Mouse (Mus musculus) stomach, embryonic 15.5 days (tissue): ENCODE results near the gene Vps25. TPM values are rescaled to one million over a fixed set of nuclear protein-coding genes. Genes with fewer than 3 reads are reported as not detected.

Experiments
- ATAC-seq: fragments of 200-750 bp; cut with Nextera tagmentation; 2 replicates; pipeline ENCODE4 v1.8.0; 2017; ENCODE audit warnings: low read depth, moderate number of reproducible peaks, moderate TSS enrichment; ENCODE audit not compliant: insufficient read depth, low FRiP score
- H3K27ac ChIP-seq: fragments of 300-500 bp; sonication (generic); 2 replicates; pipeline ENCODE4 v1.5.1; 2015; ENCODE audit warnings: mild to moderate bottlenecking, inconsistent platforms
- H3K27me3 ChIP-seq: fragments of 300-500 bp; sonication (generic); replicated peaks from 2 replicates; pipeline ENCODE4 v1.6.1; 2015; ENCODE audit warnings: inconsistent platforms
- H3K36me3 ChIP-seq: fragments of 300-500 bp; sonication (generic); 2 replicates; pipeline ENCODE4 v1.6.1; 2015; ENCODE audit warnings: inconsistent platforms
- H3K4me1 ChIP-seq: fragments of 300-500 bp; sonication (generic); 2 replicates; pipeline ENCODE4 v1.6.1; 2015; ENCODE audit warnings: inconsistent platforms
- H3K4me2 ChIP-seq: fragments of 300-500 bp; sonication (generic); 2 replicates; pipeline ENCODE4 v1.6.1; 2015; ENCODE audit warnings: mild to moderate bottlenecking, inconsistent platforms
- H3K4me3 ChIP-seq: fragments of 300-500 bp; sonication (generic); replicated peaks from 2 replicates; pipeline ENCODE4 v1.5.1; 2015; ENCODE audit warnings: inconsistent platforms
- H3K9ac ChIP-seq: fragments of 300-500 bp; sonication (generic); 2 replicates; pipeline ENCODE4 v1.6.1; 2015; ENCODE audit warnings: inconsistent platforms
- H3K9me3 ChIP-seq: fragments of 300-500 bp; sonication (generic); 2 replicates; pipeline ENCODE4 v1.6.1; 2016; ENCODE audit warnings: inconsistent platforms
- WGBS: fragments of 180-500 bp; shearing (Covaris S2); methylation state at CpG from one replicate; pipeline ENCODE4 v1.1.7; 2015; 5-methylcytosine and 5-hydroxymethylcytosine counted together
- polyA plus RNA-seq: library from polyadenylated mRNA; unstranded; fragments of >200 nt; fragmentation: Nextera tagmentation; extraction: Ambion mirVana; gene quantifications from 2 replicates; pipeline ENCODE4 v1.2.1, GENCODE M21; 2015

Vps25 gene
- polyA plus RNA-seq, 1 experiment from 2014 or later, result 131 TPM

DNA sequence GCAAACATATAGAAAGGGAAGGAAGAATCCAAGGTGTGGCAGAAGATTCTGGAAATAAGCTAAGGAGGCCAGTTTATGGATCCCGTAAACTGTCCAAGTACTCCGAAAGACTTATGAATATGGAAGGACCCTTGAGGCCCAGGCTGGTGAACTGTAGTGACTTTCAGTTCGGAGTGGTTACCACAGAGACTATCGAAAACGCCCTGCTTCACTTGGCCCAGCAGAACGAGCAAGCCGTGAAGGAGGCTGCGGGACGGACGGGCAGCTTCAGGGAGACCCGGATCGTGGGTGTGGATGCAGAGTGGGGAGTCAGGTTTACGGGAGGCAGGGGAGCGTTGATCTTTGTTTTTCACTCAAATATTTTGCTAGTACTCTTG, 25.7 kb downstream of the Vps25 start:
- no peak overlapping the region for H3K9ac ChIP-seq
- WGBS, result 53% methylated on average over 14 of the region's 14 CpGs

DNA sequence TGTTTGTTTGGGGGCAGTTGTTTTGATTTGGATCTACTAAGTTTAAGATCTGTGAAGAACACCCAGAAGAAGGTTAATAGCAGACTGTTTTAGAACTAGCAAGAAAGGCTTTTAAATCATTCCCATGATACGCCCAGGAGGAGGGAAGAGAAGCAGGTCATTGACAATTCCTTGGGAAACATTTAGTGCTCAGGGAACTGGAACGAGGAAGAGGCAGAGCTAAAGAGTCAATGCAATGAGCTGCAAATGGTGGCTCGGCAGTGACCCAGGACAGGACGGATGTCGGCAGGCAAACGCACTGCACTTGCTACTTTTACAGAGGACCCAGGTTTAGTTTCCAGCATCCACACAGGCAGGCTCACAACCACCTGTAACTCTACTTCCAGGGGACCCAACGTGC, 27.3 kb downstream of the Vps25 start:
- WGBS, result 58% methylated on average over 7 of the region's 7 CpGs
- H3K27ac ChIP-seq, result no peak overlapping the region

More for the DNA sequence above, 25.7 kb downstream of the Vps25 start:
- H3K27ac ChIP-seq, result no peak overlapping the region
- H3K4me2 ChIP-seq, result peak overlapping the region; percentile 82
- H3K36me3 ChIP-seq, result no peaks in the 10 kb centered on the region
- H3K9me3 ChIP-seq, result no peaks in the 10 kb centered on the region
- no peaks in the 10 kb centered on the region for H3K27me3 ChIP-seq
- H3K4me3 ChIP-seq, result peak overlapping the region; percentile 82
- peaks cover 27% of the 10 kb centered on the region for H3K4me1 ChIP-seq
- no peak for ATAC-seq

DNA sequence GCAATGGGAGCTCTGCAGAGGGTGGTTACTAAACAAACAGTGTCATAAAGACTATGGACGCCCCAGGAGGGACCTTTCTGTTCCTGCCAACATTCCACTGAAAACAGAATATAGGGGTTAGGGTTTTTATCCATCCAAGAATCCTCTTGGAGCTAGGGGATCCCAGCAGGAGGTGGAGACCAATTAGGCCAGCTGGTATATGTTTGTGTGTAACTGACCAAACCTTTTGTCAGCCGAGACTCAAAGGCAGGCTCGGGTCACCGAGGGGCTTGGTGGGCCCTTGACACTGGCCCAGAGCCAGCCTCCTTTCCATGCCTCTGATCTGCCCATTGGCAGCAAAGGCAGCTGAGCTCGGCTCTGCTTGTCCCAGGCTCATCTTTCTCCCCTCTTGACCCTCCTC, 29.4 kb downstream of the Vps25 start:
- no peaks in the 10 kb centered on the region for H3K27me3 ChIP-seq
- no peak overlapping the region for H3K4me3 ChIP-seq
- H3K36me3 ChIP-seq, result no peaks in the 10 kb centered on the region
- ATAC-seq, result no peak
- H3K4me1 ChIP-seq, result peaks cover 8% of the 10 kb centered on the region
- H3K27ac ChIP-seq, result no peak overlapping the region
- WGBS, result 24% methylated on average over 5 of the region's 5 CpGs
- no peak overlapping the region for H3K4me2 ChIP-seq
- no peaks in the 10 kb centered on the region for H3K9me3 ChIP-seq
- no peak overlapping the region for H3K9ac ChIP-seq

More for the DNA sequence above, 27.3 kb downstream of the Vps25 start:
- no peaks in the 10 kb centered on the region for H3K9me3 ChIP-seq
- no peak overlapping the region for H3K4me3 ChIP-seq
- peaks cover 27% of the 10 kb centered on the region for H3K4me1 ChIP-seq
- no peaks in the 10 kb centered on the region for H3K36me3 ChIP-seq
- no peak for ATAC-seq
- H3K4me2 ChIP-seq, result no peak overlapping the region
- H3K27me3 ChIP-seq, result no peaks in the 10 kb centered on the region
- no peak overlapping the region for H3K9ac ChIP-seq

DNA sequence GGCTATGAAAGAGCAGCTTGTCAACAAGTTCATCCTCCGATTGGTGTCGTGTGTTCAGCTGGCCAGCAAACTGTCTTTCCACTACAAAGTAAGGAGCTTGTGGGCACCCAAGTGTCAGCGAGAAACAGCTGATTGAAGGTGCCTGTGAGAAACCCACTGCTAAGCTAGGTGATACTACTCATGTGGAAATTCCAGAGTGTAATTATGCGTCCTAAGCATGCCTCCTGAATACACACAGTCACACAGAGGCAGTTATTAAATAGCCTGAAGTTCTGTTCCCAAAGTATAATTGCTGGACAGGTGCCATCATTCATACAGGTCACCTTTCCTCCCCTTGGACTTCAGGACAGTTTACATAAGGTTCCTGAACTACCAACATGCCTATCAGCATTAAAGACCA, 30.3 kb downstream of the Vps25 start:
- Histone ChIP-seq H3K9ac (no peak overlapping the region), H3K4me3 (no peak overlapping the region), H3K27me3 (no peaks in the 10 kb centered on the region), H3K4me1 (peaks cover 4% of the 10 kb centered on the region; the same call in 1 of the 2 replicates), H3K9me3 (no peaks in the 10 kb centered on the region), H3K4me2 (no peak overlapping the region), H3K27ac (no peak overlapping the region), H3K36me3 (no peaks in the 10 kb centered on the region)
- ATAC-seq, result no peak
- 71% methylated on average over 4 of the region's 4 CpGs for WGBS

DNA sequence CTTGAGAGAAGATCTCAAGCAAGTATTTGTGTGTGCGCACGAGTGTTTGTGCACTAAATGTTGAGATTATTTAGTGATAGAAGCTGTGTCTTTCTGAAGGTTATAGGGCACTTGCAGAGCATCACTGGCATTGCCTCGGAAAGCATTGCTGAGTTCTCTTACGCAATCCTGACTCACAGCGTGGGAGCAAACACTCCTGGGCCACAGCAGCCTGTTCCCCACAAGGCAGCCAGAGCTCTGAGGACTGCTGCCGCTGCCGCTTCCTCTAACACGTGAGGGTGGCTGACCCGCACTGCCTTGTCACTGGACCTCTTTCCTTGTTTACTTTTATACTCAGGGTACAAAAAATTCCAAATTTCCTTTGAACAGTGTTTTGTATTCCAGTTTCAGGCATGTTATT, 33.8 kb downstream of the Vps25 start:
- Histone ChIP-seq H3K36me3 (peaks cover 14% of the 10 kb centered on the region), H3K4me3 (no peak overlapping the region), H3K9ac (no peak overlapping the region), H3K27ac (no peak overlapping the region), H3K4me2 (no peak overlapping the region), H3K27me3 (no peaks in the 10 kb centered on the region), H3K4me1 (no peaks in the 10 kb centered on the region), H3K9me3 (no peaks in the 10 kb centered on the region)
- WGBS, result 77% methylated on average over 9 of the region's 9 CpGs
- ATAC-seq, result no peak

DNA sequence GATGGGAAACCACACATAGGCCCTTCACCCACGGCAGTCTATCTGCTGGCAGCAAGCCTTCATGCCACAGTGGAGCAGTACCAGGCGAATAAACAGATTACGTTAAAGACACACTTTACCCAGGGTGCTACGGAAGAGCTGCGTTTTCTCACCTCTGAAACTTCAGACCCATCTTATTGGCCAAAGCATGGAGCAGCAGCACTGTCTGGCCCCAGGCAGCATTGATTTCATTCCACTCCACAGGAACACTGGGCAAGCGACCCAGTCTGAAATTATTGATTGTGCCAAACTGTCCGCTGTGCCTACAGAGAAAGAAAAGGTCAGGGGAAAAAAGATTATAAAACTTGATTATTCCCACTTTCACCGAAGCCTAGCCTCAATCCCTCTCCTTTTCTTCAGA, 37.7 kb downstream of the Vps25 start:
- no peaks in the 10 kb centered on the region for H3K9me3 ChIP-seq
- H3K9ac ChIP-seq, result no peak overlapping the region
- no peak overlapping the region for H3K4me2 ChIP-seq
- H3K27me3 ChIP-seq, result no peaks in the 10 kb centered on the region
- H3K4me1 ChIP-seq, result no peaks in the 10 kb centered on the region
- no peak for ATAC-seq
- WGBS, result 94% methylated on average over 8 of the region's 8 CpGs
- H3K4me3 ChIP-seq, result no peak overlapping the region
- H3K27ac ChIP-seq, result no peak overlapping the region
- peaks cover 31% of the 10 kb centered on the region for H3K36me3 ChIP-seq

DNA sequence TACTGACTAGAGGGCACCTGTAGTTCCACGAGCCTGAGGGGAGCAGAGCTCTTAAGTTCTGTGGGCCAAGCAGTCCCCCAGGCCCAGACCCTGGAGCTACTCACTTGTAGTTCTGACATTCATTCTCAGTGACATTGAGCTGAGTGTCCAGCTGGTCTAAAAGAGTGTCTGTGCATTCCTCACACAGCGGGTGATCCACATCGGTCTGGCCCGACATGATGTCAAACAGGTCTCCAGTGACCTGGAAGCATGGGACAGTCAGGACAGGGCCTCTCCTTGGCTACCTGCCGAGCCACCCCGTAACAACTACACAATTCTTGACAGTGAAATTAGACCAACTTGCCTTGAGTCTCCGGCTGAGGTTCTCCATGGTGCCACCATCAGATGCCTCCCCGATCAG, 41.7 kb downstream of the Vps25 start:
- Histone ChIP-seq H3K27ac (no peak overlapping the region), H3K27me3 (no peaks in the 10 kb centered on the region), H3K4me1 (no peaks in the 10 kb centered on the region), H3K4me3 (no peak overlapping the region), H3K9ac (no peak overlapping the region), H3K36me3 (peaks cover 43% of the 10 kb centered on the region), H3K9me3 (no peaks in the 10 kb centered on the region), H3K4me2 (no peak overlapping the region)
- 95% methylated on average over 8 of the region's 8 CpGs for WGBS
- no peak for ATAC-seq

DNA sequence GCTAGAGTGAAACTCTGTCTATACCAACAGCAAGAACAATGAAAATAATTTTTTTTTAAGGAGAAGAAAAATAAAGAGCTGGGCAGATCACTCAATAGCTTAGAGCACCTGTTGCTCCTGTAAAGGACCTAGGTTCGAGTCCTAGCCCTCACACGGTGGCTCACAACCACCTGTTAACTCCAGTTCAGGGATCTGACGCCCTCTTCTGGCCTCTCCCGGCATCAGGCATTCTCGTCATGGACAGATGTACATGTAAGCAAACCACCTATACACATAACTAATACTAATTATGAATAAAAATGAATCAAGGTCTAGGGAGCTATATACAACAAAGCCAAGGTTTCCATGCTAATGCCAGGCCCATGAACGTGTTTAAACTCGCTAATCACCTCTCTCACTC, 47.4 kb downstream of the Vps25 start:
- H3K36me3 ChIP-seq, result peaks cover 15% of the 10 kb centered on the region; the same call in 1 of the 2 replicates
- WGBS, result 63% methylated on average over 7 of the region's 7 CpGs
- peak overlapping the region; percentile 63; the same call in 1 of the 2 replicates for H3K9ac ChIP-seq
- peak overlapping the region; percentile 81 for H3K4me2 ChIP-seq
- H3K27me3 ChIP-seq, result no peaks in the 10 kb centered on the region
- H3K4me1 ChIP-seq, result peaks cover 13% of the 10 kb centered on the region
- H3K27ac ChIP-seq, result no peak overlapping the region
- H3K9me3 ChIP-seq, result no peaks in the 10 kb centered on the region
- ATAC-seq, result no peak
- H3K4me3 ChIP-seq, result peak overlapping the region; percentile 84

DNA sequence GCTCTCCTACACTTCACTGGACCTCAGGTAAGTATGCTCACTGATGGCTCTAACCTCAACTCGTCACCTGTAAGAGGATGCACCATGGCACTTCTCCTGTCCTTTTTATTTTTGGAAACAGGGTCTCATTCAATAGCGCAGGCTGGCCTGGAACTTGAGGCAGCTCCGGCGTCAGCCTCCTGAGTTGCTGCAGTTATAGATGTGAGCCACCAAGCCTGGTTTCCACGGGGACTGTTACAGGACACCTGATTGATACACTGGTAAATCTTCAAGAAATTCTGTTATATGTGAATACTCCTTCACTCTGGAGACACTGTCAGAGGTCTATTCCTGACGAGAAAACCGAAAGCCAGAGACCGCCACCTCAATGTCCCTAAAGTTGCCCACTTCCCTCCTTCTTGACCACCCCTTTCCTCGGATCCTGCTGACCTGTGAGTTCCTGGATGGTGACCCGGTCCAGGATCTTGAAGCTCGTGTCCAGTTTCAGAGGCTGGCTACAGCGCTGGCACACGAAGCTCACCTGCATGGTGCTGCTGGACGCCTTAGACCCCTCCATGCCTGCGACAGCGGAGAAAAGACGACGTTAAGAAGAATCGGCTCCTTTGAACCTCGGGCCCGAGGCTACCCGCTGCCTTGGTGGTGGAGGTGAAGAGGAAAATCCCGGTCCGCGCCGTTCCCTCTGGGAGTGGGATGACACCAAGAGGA, 47.9 kb downstream of the Vps25 start:
- Histone ChIP-seq H3K4me2 (peak overlapping the region; percentile 81), H3K4me1 (peaks cover 13% of the 10 kb centered on the region), H3K27me3 (no peaks in the 10 kb centered on the region), H3K27ac (peak overlapping the region; percentile 52), H3K36me3 (peaks cover 15% of the 10 kb centered on the region; the same call in 1 of the 2 replicates), H3K9ac (peak overlapping the region; percentile 63), H3K4me3 (peak overlapping the region; percentile 84), H3K9me3 (no peaks in the 10 kb centered on the region)
- 11% methylated on average over 26 of the region's 26 CpGs for WGBS
- peak; percentile 11; the same call in 1 of the 2 replicates for ATAC-seq

DNA sequence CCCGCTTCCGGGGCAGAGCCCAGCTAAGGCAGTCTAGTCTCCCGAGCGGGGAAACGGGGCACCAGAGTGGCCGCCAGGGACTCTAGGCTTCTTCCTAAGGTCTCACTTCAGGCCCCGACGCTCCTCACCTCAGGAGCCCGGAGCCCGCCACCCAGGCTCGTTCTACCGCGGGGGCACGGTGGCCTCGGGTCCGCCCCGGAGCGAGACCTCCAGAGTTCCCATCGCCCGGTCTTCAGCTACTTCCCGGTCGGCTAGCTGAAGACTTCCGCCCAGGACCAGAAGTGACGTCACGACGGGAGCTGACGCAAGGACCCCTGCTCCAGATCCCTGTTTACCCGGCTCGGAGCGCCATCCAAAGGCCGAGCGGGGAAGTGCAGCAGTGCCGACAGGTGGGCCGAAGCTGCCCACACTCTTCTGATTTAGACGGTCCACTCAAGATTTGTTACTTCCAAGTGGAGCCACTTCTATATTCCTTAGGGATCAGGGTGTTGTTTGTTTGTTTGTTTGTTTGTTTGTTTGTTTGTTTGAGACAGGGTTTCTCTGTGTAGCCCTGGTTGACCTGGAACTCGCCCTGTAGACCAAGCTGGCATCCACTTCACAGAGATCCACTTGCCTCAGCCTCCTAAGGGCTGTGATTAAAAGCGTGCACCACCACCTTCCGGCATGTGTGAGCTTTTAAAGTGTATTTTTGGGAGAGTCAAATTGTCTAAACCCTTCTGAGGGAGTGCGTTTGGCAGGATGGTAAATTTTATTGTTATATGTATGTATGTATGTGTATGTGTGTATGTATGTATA, 48.7 kb downstream of the Vps25 start, which contains the start of gene Becn1:
Gene Becn1 (minus strand): TSS at position 283 of the 795 bp plus-strand sequence.
- H3K4me1 ChIP-seq, result peaks cover 13% of the 10 kb centered on the region
- no peaks in the 10 kb centered on the region for H3K9me3 ChIP-seq
- peak within 1 kb of the TSS; percentile 81 for H3K4me2 ChIP-seq
- peaks cover 11% of the 10 kb centered on the region; the same call in 1 of the 2 replicates for H3K36me3 ChIP-seq
- H3K27me3 ChIP-seq, result no peaks in the 10 kb centered on the region
- WGBS, result 6% methylated on average over 39 of the region's 39 CpGs
- peak within 1 kb of the TSS; percentile 84 for H3K4me3 ChIP-seq
- H3K27ac ChIP-seq, result peak within 1 kb of the TSS; percentile 52
- ATAC-seq, result peak; percentile 88
- H3K9ac ChIP-seq, result peak within 1 kb of the TSS; percentile 63

DNA sequence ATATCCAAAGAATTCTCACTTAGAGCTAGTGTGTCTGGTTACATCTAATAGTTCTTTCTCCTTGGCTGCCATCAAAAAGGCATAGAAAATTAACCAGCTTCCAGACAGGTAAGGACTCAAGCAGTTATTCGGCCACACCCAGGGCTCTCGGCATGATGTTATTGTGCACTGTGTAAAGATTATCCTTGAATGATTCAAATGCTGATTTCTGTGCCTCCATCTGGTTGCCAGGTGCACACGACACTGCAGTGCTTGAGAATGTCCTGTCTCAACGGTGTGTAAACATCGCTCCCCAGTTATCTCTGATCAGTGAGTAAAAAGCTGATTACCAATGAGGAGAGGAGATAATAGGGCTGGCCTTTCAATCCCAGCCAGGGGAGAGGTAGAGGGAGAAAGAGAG, 54.2 kb downstream of the Vps25 start:
- Histone ChIP-seq H3K27me3 (no peaks in the 10 kb centered on the region), H3K4me1 (no peaks in the 10 kb centered on the region), H3K27ac (no peak overlapping the region), H3K9ac (no peak overlapping the region), H3K9me3 (no peaks in the 10 kb centered on the region), H3K36me3 (no peaks in the 10 kb centered on the region), H3K4me3 (no peak overlapping the region), H3K4me2 (no peak overlapping the region)
- 28% methylated on average over 5 of the region's 5 CpGs for WGBS
- ATAC-seq, result no peak
